Mouse (Mus musculus) telencephalon, adult 2 months (tissue): Measurements from ENCODE around the gene Coro2b.

Experiments used
- DNase-seq: peaks from one replicate; pipeline ENCODE4 v3.0.0-alpha.2; 2011; ENCODE audit warnings: low read depth, low spot score

Gene Coro2b

GRCm38 (mm10) chr9:62536655-62537631 is at the start of gene Coro2b:
TSS of gene Coro2b (minus strand) at chr9:62537044.
- no peak for DNase-seq

GRCm38 (mm10) chr9:62577558-62577957 is 40.7 kb upstream of the Coro2b start:
- DNase-seq: no peak

DNA sequence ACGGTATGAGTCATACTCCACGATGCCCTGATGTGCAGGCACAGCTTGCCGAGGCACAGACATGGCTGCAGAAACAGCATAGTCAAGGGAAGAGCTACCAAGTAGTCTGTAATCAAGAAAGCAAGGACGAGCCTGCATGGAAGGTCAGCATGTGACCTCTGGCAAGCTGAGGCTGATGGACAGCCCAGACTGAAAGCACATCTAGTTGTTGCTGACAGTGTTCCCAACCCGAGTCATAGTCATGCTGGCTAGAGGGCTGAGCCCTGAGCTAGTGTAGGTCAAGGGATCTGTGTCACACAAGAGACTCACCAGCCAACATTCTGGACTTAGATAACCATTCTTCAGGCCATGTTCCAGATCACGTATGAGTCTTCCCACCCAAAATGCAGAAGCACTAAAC is 32.3 kb upstream of the Coro2b start:
- DNase-seq: no peak

DNA sequence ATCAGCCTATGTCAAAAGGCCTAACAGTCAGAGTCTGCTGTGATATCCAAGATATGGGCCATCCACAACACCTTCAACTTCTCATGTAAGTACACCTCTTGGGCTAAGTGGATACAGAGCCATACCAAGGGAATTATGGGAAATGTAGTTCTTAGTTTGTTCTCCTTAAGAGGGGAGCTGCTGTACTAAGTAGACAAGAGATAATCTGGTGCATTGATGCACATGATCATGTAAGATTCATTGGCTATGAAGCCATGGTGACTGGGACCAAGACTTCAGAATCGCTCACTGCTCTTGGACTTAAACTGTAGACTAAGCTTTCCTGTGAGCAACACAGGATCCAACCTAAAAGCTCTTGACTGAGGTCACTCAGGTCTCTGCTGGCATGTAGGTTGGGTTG is 31.0 kb upstream of the Coro2b start:
- DNase-seq: no peak

GRCm38 (mm10) chr9:62562236-62562635 is 25.4 kb upstream of the Coro2b start:
- no peak for DNase-seq

DNA sequence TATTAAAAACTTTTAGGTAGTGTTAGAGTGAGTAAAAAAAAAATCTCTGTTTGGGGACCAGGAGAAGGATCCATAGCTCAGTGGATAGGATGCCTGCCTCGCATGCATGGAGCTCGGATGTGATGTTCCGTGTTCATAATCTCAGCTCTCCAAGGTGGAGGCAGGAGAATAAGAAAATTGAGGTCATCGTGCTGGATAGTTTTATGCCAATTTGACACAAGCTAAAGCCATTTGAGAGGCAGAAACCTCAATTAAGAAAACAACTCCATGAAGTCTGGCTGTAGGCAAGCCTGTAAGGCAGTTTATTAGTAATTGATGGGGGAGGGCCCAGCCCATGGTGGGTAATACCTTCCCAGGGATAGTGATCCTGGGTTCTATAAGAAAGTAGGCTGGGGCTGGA is 23.6 kb upstream of the Coro2b start:
- DNase-seq: no peak

DNA sequence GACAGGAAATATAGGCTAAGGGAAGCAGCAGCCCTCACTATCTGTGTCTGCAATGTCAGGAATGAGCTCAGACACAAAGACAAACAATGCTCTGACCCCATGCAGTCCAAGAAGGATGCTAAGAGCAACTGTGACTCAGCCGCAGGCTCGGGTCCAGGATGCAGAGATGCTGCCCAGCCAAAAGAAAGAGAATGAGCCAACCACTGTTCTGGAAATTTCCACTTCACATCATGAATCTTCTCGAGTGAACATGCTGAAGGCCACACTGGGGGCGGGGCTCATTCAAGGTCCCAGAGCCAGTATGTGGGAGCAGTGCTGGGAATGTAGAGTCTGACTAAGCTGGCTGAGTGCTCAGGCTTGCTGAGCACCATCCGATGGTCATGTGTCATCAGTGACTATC is 23.2 kb upstream of the Coro2b start:
- DNase-seq: no peak

- no peak for DNase-seq
These were observed 22.6 kb upstream of the Coro2b start for GRCm38 (mm10) chr9:62559446-62559845.

GRCm38 (mm10) chr9:62558058-62558457 is 21.2 kb upstream of the Coro2b start:
- no peak for DNase-seq

- DNase-seq: no peak
These were observed 19.9 kb upstream of the Coro2b start for GRCm38 (mm10) chr9:62556748-62557147.

DNA sequence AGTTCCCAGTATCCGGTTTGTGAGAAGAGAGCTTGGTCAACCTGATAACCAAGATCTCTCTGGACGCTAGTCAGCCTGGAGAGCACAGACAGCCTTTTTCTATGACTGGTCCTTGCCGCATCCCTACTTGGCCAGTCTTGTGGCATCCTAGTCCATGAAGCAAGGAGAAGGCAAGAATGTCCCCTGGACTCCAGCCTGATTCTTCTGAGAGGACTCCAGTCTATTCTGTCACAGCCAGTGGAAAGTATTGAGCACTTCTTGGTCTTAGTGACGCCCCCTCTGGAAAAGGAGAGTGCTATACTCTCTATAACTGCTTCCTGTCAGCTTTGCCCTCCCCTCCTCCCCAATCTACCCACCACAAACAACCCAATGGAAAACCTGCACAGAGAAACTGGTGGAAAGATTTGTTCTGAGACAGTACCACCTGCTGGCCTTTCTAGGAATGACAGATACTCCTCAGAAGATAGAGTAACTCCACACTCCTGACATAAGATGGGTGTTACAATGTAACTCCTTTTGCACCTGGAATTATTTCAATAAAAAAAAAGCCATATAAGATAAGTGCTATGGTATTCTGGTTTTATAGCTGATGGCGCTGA is 18.5 kb upstream of the Coro2b start:
- no peak for DNase-seq

- peak; percentile 94 for DNase-seq
These were observed 17.8 kb upstream of the Coro2b start for GRCm38 (mm10) chr9:62554606-62555005.

GRCm38 (mm10) chr9:62553366-62553940 is 16.6 kb upstream of the Coro2b start:
- DNase-seq: no peak

GRCm38 (mm10) chr9:62551531-62551930 is 14.7 kb upstream of the Coro2b start:
- no peak for DNase-seq

DNA sequence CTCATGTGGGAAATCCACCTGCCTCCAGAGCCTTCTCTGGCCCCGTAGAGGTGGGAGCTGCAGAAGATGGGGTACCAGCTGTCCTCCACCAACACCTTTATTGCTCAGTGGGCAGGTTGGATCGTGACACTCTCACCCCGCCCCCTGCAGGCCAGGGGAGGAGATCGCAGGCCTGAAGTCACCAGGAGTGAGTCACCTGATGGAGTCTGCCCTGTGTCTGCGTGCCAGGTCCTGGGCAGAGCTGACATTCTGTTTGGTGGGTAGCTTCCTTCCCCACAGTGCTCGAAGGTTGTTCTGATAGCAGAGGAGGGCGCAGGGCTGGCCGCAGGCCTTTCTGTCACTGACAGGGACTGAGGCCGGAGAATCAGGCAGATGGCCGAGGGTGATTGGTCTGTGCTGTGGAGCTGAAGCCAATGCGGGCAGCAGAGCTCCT is 13.8 kb upstream of the Coro2b start:
- DNase-seq: no peak

GRCm38 (mm10) chr9:62549809-62550208 is 13.0 kb upstream of the Coro2b start:
- peak; percentile 78 for DNase-seq

- DNase-seq: no peak
These were observed 10.6 kb upstream of the Coro2b start for GRCm38 (mm10) chr9:62547476-62547875.

DNA sequence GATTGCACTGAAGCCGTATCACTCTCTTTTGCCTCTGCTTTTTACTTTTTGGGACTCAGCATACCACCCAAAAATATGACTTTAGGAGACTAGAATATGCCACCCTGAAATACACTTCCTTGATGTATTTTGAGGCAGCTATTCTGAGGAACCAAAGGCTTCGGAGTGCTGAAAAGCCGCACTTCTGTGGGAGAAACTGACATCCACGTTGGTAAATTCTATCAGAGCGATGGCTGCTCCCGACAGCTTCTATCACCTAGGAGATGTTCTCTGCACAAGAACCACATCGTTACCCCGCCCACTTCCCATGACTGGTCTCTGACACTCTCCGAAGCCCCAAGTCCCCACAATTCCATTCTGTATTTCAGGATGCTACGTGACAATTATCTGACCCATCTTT is 8.0 kb upstream of the Coro2b start:
- DNase-seq: peak; percentile 87

DNA sequence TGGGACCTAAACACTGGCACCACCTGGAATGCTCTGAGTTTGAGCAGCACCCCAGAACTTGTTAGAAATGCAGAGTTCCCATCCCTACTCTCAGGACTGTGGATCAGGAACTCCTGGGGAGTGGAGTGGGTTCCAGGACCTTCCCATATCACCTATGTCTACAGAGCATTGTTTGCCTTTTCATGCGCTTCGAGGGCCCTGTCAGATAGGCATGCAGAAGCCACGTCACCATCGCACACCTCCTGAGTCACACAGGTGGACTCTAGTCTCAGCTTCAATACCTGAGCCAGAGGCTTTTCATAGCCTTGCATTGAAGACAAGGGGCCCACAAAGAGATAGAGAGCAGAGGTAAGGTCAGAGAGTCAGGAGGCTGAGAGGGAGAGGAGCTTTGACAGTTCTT is 7.0 kb upstream of the Coro2b start:
- DNase-seq: no peak

- no peak for DNase-seq
These were observed 4.8 kb upstream of the Coro2b start for GRCm38 (mm10) chr9:62541606-62542005.

GRCm38 (mm10) chr9:62541182-62541581 is 4.3 kb upstream of the Coro2b start:
- no peak for DNase-seq

GRCm38 (mm10) chr9:62540736-62541135 is 3.9 kb upstream of the Coro2b start:
- peak; percentile 88 for DNase-seq

DNA sequence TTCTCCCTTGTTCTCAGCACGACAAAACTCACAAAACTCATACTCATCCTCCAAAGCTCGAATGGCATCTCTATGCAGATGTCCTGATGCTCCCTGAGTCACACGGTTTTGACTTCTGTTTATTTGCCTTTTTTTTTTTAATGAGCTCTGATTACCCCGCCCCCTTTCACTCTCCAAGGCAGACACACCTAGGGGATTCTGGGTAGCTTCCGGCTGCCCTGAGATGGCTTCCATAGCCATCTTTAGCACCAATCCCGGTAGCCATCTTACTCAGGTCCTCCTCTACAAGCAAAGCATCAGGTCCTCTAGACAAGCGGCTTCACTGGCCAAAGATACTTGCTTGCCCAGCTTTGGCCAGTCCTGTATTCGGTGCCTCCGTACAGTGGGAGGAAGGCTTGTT is 3.3 kb upstream of the Coro2b start:
- DNase-seq: no peak
